Mouse (Mus musculus): ENCODE data around the gene Sctr.

The Sctr gene

GRCm38 (mm10) chr1:120101227-120101609 is 94.5 kb downstream of the Sctr start:
- DNase-seq (ENCODE audit: low spot score in 2 of 2) = no peak

DNA sequence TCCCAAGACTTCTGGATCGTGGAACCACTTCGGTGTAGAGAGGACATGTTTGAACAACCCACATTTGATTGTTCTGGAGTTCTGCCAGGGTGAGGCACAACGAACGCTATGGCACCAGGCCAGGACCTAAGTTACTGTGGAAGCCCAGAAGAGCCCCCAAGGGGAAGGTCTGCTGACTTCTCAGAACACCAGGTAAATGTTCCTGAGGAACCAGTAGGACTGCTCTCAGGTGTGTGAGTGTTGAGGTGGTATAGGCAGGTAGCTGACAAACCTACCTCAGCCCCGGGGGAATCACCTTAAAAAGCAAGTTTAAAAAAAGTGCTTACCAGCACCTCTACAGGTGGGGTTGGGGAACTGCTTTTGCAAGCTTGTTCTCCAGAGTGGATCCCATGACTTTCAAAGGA is 98.9 kb downstream of the Sctr start:
- no peak for DNase-seq (ENCODE audit: low spot score in 2 of 2)

DNA sequence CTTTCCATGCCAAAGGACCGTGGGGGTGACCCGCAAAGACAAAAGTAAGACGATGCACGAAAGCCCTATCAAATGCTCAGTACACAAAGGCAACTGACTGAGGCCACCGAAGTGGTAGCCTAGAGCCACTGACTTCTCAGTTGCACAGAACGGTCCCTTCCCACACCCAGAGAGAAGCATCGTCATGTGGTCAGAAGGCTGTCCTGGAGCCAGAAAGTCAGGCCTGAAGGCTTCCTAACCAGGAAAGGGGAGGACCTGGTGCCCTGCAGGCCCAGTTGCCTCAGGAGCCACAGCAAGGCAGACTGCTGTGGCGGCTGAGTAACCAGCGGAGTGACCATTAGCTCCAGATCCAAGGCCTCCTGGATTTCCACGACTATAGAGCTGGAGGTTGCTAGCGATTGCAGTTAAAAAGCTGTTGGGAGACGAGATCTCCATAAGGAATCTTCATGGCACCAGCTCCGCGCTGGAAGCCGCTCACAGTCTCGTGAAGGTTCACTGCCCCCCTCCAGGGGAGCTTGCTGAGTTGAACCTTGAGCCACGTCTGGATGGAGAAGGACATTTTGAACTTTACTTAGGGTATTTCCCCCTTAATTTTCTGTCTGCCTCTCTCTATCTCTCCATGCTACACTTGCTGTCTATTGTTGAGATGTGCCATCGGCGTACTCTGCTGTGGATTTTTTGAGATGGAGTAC is 103.2 kb downstream of the Sctr start:
- no peak for DNase-seq (ENCODE audit: low spot score in 2 of 2)

DNA sequence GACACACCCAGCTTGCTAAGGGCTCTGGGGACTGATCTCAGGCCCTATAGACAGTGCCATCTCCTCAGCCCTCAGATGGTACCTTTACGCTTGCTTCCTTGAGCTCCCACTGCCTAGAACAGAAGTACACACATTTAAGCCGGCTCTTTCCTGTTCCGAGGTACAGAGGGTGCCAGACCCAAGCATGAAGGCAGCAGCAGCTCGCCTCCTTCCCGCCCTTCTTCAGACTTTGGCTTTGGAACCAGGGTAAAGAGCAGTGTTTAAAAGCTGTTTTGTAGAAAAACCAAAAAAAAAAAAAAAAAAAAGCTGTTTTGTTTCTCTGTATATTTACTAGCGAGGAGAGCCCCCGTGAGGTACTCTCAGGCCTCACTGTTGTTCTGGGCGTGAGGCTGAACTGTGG is 105.1 kb downstream of the Sctr start:
- DNase-seq (ENCODE audit: low spot score in 2 of 2) = no peak

GRCm38 (mm10) chr1:120112251-120113187 is 105.8 kb downstream of the Sctr start:
- DNase-seq (ENCODE audit: low spot score in 2 of 2) = no peak
